Mouse (Mus musculus): Measurements from ENCODE around the gene Apex1. TPM values are rescaled to one million over a fixed set of nuclear protein-coding genes. Genes with fewer than 3 reads are reported as not detected.
"Not testable (repeated sequence)": the region's sequence is repeated elsewhere in the genome, so short reads cannot be mapped to it uniquely, and the experiment has no call there.

Gene Apex1
- polyA plus RNA-seq, 1 experiment: 20.0 TPM

DNA sequence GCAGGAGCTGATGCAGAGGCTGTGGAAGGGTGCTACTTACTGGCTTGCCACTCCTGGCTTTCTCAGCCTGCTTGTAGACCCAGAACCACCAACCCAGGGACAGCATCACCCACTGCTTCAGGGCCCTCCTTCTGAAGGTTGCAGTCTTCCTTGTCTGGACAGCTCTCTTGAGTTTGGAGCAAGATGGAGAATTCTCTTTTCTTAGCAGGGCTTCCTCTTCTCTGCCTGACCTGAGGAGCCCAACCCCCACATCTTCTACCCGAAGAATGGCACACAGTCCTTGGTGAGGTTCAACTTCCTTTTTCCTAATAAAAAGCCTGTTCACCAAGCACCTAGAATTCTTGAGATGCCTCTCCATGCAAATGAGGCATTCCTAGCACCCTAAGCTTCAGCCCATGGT, 46.1 kb downstream of the Apex1 start:
- Histone ChIP-seq H3K4me1 (ENCODE audit: control insufficient read depth, insufficient read depth, insufficient read length, low read length) (no peaks in the 10 kb centered on the region; the same call in 1 of the 2 replicates), H3K27ac (ENCODE audit: insufficient read depth, low read depth, low read length) (no peak overlapping the region), H3K4me3 (ENCODE audit: low read depth, low read length) (no peak overlapping the region), H3K27me3 (ENCODE audit: control insufficient read depth, insufficient read depth, low read length) (no peaks in the 10 kb centered on the region), H3K36me3 (ENCODE audit: control insufficient read depth, insufficient read depth, low read length) (no peaks in the 10 kb centered on the region)
- 39% methylated on average over 1 of the region's 1 CpGs for WGBS
- TF ChIP-seq CTCF (IDR thresholded peaks at IDR 0.05; ENCODE audit: extremely low read depth, insufficient read length, insufficient replicate concordance, low read depth, low read length) (no peak), POLR2A (IDR thresholded peaks at IDR 0.05; ENCODE audit: low read depth, low read length) (no peak)

DNA sequence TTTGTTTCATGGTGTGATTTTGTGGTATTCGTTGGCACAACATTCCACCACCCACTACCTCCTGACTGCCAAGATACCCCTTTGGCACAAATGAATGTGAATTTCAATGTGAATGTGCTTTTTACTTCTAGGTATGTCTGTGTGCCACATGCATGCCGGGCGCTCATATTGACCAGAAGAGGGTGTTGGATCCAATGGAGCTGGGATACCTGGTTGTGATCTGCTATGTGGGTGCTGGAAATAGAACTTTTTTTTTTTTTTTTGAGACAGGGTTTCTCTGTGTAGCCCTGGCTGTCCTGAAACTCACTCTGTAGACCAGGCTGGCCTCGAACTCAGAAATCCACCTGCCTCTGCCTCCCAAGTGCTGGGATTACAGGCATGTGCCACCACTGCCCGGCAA, 48.3 kb downstream of the Apex1 start:
- WGBS: 94% methylated on average over 5 of the region's 5 CpGs
- not testable (repeated sequence) for H3K27me3 ChIP-seq (ENCODE audit: control insufficient read depth, insufficient read depth, low read length)

DNA sequence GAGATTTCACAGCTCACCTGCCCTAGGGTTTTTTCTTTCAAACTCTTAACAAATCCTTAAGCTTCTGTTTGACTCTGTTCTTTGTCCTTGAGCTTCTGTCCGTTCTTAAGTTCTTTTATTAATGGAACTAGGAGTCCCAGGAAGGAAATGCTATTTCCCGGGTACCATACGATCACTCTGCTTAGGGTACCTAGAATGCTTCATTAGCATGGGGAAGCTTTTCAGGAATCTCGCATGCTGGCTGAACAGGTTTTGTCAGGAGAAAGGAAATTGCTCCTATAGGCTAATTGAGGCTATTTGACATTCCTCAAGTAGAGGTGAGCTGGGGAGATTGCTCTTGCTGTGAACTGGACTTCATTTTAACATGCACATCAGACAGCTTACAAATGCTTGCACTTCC, 48.9 kb downstream of the Apex1 start:
- Histone ChIP-seq H3K36me3 (ENCODE audit: control insufficient read depth, insufficient read depth, low read length) (no peaks in the 10 kb centered on the region), H3K27ac (ENCODE audit: insufficient read depth, low read depth, low read length) (no peak overlapping the region), H3K4me3 (ENCODE audit: low read depth, low read length) (no peak overlapping the region), H3K4me1 (ENCODE audit: control insufficient read depth, insufficient read depth, insufficient read length, low read length) (no peaks in the 10 kb centered on the region), H3K27me3 (ENCODE audit: control insufficient read depth, insufficient read depth, low read length) (no peaks in the 10 kb centered on the region)
- WGBS: 32% methylated on average over 4 of the region's 4 CpGs
- TF ChIP-seq POLR2A (IDR thresholded peaks at IDR 0.05; ENCODE audit: low read depth, low read length): no peak
- TF ChIP-seq CTCF (IDR thresholded peaks at IDR 0.05; ENCODE audit: extremely low read depth, insufficient read length, insufficient replicate concordance, low read depth, low read length): no peak

More for the DNA sequence above, 48.3 kb downstream of the Apex1 start:
- H3K4me1 ChIP-seq (ENCODE audit: control insufficient read depth, insufficient read depth, insufficient read length, low read length); H3K27ac ChIP-seq (ENCODE audit: insufficient read depth, low read depth, low read length); H3K4me3 ChIP-seq (ENCODE audit: low read depth, low read length); H3K36me3 ChIP-seq (ENCODE audit: control insufficient read depth, insufficient read depth, low read length): not testable (repeated sequence)

DNA sequence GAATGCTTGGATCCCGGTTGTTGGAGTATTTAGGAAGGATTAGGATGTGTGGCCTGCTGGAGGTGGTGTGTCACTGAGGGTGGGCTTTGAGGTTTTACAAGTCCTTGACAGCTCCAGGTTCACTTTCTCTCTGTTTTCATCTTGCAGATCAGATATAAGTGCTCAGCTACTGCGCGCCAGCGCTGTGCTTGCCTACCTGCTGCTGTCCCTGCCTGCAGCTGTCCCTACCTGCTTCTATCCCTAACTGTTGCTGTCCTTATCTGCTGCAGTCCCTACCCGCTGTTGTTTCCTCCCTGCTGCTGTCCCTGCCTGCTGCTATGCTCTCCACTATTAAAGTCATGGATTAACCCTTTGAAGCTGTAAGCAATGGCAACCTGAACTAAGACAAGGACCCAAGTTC, 50.2 kb downstream of the Apex1 start:
- H3K27ac ChIP-seq (ENCODE audit: insufficient read depth, low read depth, low read length): no peak overlapping the region
- no peaks in the 10 kb centered on the region for H3K27me3 ChIP-seq (ENCODE audit: control insufficient read depth, insufficient read depth, low read length)
- 81% methylated on average over 5 of the region's 5 CpGs for whole genome bisulfite sequencing
- TF ChIP-seq CTCF (IDR thresholded peaks at IDR 0.05; ENCODE audit: extremely low read depth, insufficient read length, insufficient replicate concordance, low read depth, low read length) (no peak), POLR2A (IDR thresholded peaks at IDR 0.05; ENCODE audit: low read depth, low read length) (no peak)
- no peaks in the 10 kb centered on the region for H3K36me3 ChIP-seq (ENCODE audit: control insufficient read depth, insufficient read depth, low read length)
- no peaks in the 10 kb centered on the region; the same call in 1 of the 2 replicates for H3K4me1 ChIP-seq (ENCODE audit: control insufficient read depth, insufficient read depth, insufficient read length, low read length)
- H3K4me3 ChIP-seq (ENCODE audit: low read depth, low read length): no peak overlapping the region

DNA sequence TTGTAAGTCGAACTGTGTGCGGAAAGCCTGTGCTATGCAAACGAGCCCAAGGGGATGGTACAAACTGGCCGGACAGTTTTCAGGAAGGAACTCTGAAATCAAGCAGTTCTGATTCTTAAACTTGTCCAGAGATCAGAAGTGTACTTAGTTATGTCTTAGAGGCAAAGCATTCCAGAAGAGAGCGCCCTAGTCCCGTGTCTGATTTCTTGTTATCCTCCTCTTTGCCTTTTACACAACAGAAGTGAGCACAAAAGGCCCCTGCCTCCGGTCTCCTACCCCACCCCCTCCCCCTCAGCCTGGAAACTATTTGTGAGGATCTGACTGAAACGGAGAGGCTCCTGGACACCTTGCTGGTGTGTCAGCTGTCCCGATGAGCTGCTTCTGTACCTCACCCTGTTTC, 51.9 kb downstream of the Apex1 start:
- H3K27me3 ChIP-seq (ENCODE audit: control insufficient read depth, insufficient read depth, low read length): no peaks in the 10 kb centered on the region
- H3K4me1 ChIP-seq (ENCODE audit: control insufficient read depth, insufficient read depth, insufficient read length, low read length): no peaks in the 10 kb centered on the region; the same call in 1 of the 2 replicates
- no peak overlapping the region for H3K27ac ChIP-seq (ENCODE audit: insufficient read depth, low read depth, low read length)
- no peaks in the 10 kb centered on the region for H3K36me3 ChIP-seq (ENCODE audit: control insufficient read depth, insufficient read depth, low read length)
- TF ChIP-seq POLR2A (IDR thresholded peaks at IDR 0.05; ENCODE audit: low read depth, low read length): no peak
- no peak for TF ChIP-seq CTCF (IDR thresholded peaks at IDR 0.05; ENCODE audit: extremely low read depth, insufficient read length, insufficient replicate concordance, low read depth, low read length)
- WGBS: 48% methylated on average over 9 of the region's 9 CpGs
- H3K4me3 ChIP-seq (ENCODE audit: low read depth, low read length): no peak overlapping the region

Other genes with a start within 250 kb of the Apex1 start
- gene Olfr747, start 231.8 kb upstream of the Apex1 start, polyA plus RNA-seq (2012; rRNA removed): not detected in 2 replicates
- gene Olfr748, start 217.6 kb upstream of the Apex1 start, polyA plus RNA-seq (2012; rRNA removed): not detected in 2 replicates
- not detected in 2 replicates for gene Olfr749, start 179.9 kb upstream of the Apex1 start, polyA plus RNA-seq (2012; rRNA removed)
- gene Ttc5, start 139.4 kb upstream of the Apex1 start, polyA plus RNA-seq (2012; rRNA removed): 6.8 and 13.5 TPM in 2 replicates
- not detected in 2 replicates for gene Ccnb1ip1, start 117.2 kb upstream of the Apex1 start, polyA plus RNA-seq (2012; rRNA removed)
- gene Parp2, start 117.1 kb upstream of the Apex1 start, polyA plus RNA-seq (2012; rRNA removed): 2.9 and 5.8 TPM in 2 replicates
- gene Tep1, start 54.4 kb upstream of the Apex1 start, polyA plus RNA-seq (2012; rRNA removed): 48.1 and 105 TPM in 2 replicates
- gene Klhl33, start 27.5 kb upstream of the Apex1 start, polyA plus RNA-seq (2012; rRNA removed): 0.29 and 1.7 TPM in 2 replicates
- gene Osgep, start 75 bp upstream of the Apex1 start, polyA plus RNA-seq (2012; rRNA removed): 65.0 and 97.3 TPM in 2 replicates
- gene Pip4p1, start 5.9 kb downstream of the Apex1 start, polyA plus RNA-seq (2012; rRNA removed): 50.9 and 93.1 TPM in 2 replicates
- gene Pnp, start 6.1 kb downstream of the Apex1 start, polyA plus RNA-seq (2012; rRNA removed): 59.2 and 116 TPM in 2 replicates
- not detected in 2 replicates for gene Gm49342, start 19.5 kb downstream of the Apex1 start, polyA plus RNA-seq (2012; rRNA removed)
- 63.7 and 87.2 TPM in 2 replicates for gene Pnp2, start 31.0 kb downstream of the Apex1 start, polyA plus RNA-seq (2012; rRNA removed)
- gene Rnase10, start 82.8 kb downstream of the Apex1 start, polyA plus RNA-seq (2012; rRNA removed): not detected in 2 replicates
- not detected in 2 replicates for gene Rnase9, start 116.9 kb downstream of the Apex1 start, polyA plus RNA-seq (2012; rRNA removed)
- gene Rnase11, start 125.2 kb downstream of the Apex1 start, polyA plus RNA-seq (2012; rRNA removed): not detected in 2 replicates
- gene Rnase12, start 132.7 kb downstream of the Apex1 start, polyA plus RNA-seq (2012; rRNA removed): not detected in 2 replicates
- gene Olfr750, start 149.5 kb downstream of the Apex1 start, polyA plus RNA-seq (2012; rRNA removed): 0.01 TPM in 1 of 2 replicates, not detected in the other
- gene Rnase4, start 166.1 kb downstream of the Apex1 start, polyA plus RNA-seq (2012; rRNA removed): 120 and 130 TPM in 2 replicates
- 21.1 and 27.1 TPM in 2 replicates for gene Ang, start 166.2 kb downstream of the Apex1 start, polyA plus RNA-seq (2012; rRNA removed)
- gene Eddm3b, start 189.5 kb downstream of the Apex1 start, polyA plus RNA-seq (2012; rRNA removed): not detected in 2 replicates
- 9.7 and 15.0 TPM in 2 replicates for gene Rnase6, start 198.9 kb downstream of the Apex1 start, polyA plus RNA-seq (2012; rRNA removed)
- gene Rnase1, start 221.8 kb downstream of the Apex1 start, polyA plus RNA-seq (2012; rRNA removed): 47.1 and 6,983 TPM in 2 replicates
- not detected in 2 replicates for gene Rnase2b, start 237.3 kb downstream of the Apex1 start, polyA plus RNA-seq (2012; rRNA removed)